Mouse (Mus musculus): ENCODE results near the gene Cep131.
A peak's percentile ranks its signal among the peaks of the same experiment; 100 is the strongest.

The Cep131 gene

DNA sequence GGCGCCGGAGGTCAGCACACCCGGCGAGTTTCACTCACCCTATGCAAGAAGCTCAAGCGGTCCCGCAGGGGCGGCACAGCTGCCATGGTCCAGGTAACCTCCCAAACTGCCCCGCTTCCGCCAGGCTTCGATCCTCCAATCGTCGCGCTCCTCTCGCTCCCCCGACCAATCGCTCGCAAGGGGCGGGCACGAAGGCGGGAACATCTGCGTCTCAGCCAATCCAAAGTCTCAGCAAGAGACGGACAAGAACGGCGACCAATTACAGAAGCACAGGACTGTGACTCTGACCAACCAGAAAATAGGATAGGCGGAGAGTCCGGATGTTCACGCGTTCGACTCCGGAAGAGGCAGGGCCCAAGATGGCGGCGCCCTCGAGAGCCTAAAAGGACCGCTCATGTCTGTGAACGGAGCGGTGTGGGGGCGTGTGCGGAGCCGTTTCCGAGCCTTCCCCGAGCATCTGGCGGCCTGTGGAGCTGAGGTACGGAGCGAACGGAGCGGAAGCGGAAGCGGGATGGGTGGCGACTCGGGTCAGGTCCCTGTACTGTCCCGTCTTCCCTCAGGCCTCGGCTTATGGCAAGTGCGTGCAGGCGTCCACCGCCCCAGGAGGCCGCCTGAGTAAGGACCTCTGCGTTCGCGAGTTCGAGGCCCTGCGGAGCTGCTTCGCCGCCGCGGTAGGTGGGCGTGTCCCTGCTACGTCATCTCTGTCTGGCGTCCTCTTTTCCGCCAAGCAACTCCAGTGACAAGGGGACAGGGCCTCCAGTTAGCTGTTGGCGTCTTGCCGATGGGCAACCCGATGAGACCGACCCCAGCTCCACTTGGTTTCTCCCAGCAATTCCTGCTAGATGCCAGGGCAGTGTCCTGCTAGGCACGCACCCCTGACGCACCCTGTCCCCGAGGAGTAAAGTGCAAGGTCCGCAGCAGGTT, 12.2 kb upstream of the Cep131 start, which contains the start of the genes Tepsin and Ndufaf8:
TSS of gene Tepsin (minus strand) at position 144 of the 924 bp plus-strand sequence.
TSS of gene Ndufaf8 (plus strand) at position 341 of the 924 bp plus-strand sequence.
- peak; percentile 99 for DNase-seq (ENCODE audit: low read depth, low spot score)

DNA sequence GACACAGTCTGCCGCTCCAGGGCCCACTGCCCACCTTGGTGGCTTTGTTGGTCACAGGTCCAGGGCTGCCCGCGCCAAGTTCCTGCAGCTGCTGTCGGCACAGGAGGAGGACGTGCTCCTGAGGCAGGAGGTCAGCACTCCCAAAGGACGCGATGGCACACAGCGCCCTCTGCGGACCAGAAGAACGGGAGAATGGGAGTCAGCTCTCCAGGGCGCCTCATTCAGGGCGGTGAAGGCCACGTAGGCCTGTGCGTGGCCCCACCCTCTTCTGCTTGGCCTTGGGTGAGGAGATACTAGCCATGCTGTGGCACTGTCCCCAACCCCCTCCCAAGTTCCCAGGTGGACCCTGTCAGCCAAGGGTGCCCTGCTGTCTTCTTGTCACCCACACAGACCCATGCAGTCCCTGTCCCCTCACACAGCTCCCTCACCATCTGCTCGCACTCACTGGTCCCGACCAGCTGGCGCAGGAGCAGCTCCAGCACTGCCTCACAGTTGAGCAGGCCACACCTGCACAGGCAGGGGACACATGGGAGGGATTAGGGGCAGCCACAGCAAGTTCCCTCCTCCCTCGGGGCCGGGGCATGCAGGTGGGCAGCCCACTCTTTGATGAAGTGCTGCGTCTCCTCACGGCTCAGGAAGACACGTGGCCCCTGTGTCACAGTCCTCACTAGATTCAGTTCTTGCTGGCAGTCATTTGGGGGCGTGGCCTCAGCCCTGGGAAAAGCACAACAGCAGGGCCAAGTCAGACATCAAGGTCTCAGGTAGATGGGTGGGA, 6.4 kb upstream of the Cep131 start:
- DNase-seq (ENCODE audit: low read depth, low spot score), result no peak

DNA sequence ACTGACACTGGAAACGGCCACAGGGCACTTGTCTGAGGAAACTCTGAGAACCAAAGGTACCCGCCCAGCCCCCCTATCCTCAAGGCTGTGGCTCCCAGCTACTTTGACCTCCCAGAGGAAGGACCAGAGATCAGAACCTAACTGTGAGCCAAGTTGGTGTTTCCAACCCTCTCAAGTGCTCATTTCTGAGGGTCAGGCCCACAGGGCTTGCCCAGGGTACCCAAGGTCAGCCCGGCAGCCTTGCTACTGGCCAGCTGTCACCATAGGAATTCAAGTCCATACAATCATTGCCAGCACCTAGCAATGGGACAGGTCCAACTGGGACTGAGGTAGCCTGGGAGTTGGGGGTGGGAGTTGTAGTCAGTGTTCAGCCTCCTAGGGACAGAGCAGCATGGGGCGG, 4.0 kb upstream of the Cep131 start:
- no peak for DNase-seq (ENCODE audit: low read depth, low spot score)

DNA sequence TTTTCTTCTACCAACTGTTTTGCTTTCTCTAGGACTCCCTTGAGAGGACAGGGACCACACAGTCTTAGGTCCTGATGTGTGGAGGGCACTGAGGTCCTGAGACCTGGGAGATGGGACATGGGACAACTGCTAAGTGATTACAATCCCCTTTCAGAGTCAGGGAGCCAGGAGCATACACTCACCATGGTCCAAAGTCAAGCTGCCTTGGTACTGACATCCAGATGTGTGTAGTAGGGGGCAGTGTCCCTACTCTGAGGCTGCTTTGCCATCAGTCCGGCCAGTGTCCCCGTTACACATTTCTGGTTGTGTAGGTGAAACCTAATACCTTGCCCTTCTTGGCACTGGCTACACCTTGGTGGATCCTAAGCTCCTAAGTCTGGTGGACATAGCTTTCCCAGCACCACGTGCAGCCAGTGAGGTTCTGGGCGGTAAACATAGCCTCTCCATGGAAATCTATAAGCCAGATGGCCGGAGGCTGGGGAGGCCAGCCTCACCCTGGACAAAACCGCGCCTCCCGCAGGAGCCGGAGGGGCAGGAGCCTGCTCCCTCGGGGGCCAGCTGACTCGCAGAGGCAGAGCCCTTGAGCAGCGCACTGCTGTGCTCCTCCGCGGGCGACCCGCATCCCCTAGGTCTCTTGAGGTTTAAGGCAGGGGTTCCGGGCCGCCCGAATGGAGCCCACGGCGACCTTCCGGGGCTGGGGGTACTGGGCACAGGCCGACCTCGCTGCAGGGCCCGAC, 568 bp downstream of the Cep131 start:
- DNase-seq (ENCODE audit: low read depth, low spot score), result no peak

DNA sequence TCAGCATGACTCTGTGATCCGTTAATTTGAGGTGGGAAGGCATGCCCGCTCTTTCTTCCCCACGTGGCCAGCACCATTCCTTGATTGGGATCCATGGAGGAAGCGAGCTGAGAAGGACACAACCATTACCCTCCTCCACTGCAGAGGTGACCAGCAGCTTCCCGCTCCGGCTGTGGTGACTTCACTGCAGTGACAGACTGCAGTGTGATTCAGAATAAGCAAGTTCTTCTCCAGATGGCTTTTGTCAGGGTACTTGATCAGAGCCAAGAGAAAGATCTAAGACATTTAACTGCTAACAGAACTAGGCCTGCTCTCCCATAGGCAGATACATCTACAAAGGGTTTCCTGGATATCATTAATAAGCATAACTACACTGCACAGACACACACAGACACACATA, 6.3 kb downstream of the Cep131 start:
- no peak for DNase-seq (ENCODE audit: low read depth, low spot score)

DNA sequence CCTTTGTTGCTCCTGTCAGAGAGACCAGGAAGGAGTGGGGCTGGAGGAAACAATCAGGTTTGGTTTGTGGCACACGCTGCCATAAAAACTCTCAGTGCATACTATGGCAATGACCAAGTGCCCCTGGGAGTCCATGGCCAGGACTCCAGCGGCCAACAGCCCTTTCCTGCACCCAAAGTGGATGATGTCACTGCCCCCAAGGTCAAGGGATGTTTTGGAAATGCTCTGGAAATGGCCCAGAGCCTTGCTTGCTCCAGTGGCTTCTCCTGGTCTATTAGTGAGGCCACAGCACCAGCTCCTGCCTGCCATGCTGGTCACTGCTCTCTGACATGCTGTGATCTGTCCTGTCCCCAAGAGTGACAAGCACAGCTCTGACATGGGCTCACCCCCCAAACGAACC, 10.4 kb downstream of the Cep131 start:
- DNase-seq (ENCODE audit: low read depth, low spot score), result no peak

DNA sequence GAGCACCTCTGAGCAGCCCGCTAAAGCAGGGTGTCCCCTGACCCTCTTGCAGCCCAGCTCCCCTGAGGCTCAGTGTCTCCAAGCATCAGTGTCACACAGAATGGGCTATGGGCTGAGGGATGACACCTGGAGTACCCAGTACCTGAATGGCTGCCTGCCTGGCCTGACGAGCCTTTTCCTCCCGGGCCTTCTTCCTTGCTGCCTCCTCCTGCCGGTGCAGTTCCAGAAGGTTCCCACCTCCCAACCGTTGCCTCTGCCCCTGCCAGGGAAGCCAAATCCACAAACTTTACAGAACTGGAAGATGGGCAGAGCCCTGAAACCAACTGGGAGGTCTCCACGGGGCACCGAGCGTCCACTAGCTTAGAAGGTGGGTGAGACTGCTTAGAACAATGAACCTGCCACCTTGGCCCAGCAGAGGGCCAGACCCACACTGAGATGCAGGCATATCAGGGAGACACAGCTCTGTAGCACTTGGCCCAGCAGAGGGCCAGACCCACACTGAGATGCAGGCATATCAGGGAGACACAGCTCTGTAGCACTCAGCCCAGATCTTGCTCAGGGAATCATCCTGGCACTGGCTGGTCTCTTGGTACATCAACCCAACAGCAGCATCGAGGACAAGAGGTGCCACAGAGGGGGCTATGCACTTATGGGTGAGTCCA, 13.5 kb downstream of the Cep131 start:
- no peak for DNase-seq (ENCODE audit: low read depth, low spot score)

DNA sequence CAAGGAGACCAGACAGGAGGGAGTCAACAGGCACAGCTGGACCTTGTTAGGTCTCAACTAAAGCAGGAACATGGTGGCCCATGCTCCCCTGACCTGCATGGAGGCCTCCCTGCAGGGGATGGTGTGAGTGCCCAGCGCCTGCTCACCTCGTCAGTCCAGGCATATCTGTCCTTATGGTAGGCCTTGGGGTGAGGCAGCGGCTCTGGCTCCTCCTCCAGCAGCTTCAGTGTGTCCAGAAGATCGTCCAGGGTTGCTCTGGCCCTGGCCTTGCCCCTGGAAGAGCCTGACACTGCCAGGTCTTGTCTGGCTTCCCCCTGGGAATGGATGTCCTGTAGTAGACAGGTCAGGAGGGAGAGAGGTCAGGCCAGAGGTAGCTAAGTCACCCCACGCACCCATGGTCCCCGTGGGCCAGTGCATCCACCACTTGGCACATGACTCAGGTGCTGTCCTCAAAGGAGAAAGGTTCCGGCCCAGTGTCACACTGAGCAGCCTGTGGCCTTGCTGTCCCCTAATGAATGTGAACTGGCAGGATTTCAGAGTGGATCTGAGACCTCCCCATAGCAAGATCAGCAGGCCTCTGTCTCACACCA, 14.8 kb downstream of the Cep131 start:
- DNase-seq (ENCODE audit: low read depth, low spot score), result no peak

DNA sequence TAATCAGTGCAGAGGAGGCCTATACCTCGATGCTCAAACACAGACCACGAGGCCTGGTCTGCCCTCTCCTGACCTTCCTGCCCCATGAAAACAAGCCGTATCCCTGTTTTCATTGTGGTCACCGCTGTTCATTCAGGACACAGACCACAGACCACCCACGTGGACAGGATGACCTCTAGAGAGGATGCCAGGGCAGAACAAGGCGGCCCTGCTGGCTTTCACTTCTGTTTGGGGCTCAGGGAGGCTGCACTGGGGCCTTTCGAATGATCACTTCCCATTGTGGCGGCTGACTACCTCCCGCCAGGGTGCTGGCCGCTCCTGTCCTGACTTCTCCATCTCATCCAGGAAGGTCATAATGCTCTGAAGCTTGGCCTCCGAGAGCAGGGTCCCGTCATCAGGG, 15.6 kb downstream of the Cep131 start:
- no peak for DNase-seq (ENCODE audit: low read depth, low spot score)

DNA sequence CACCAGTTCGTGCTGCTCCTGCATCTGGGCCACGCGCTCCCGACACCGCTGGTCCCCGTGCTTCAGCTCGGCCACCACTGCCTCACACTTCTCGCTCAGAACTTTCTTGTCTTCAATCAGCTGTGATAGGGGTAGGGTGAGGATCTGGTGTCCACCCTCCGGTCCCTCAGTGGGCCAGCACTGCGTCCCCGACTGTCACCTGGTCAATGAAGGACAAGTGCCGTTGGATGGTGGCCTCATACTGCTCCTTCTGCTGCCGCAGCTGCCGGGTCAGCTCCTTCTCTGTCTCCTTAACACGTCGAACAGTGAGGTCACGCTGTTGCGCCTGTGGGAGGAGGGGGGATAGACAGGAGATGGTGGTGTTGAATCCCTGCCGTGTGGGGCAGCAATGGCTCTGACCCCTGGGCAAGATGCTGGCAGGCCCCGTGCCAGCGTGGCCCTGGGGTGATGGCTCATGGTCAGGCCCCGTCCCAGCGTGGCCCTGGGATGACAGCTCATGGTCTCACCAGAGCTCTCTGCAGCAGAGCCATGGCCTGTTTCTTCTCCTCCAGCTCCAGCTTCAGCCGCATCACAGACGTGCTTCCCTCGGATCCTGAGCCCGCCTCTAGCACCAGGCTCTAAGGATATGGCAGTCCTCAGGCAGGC, 16.2 kb downstream of the Cep131 start:
- no peak for DNase-seq (ENCODE audit: low read depth, low spot score)

DNA sequence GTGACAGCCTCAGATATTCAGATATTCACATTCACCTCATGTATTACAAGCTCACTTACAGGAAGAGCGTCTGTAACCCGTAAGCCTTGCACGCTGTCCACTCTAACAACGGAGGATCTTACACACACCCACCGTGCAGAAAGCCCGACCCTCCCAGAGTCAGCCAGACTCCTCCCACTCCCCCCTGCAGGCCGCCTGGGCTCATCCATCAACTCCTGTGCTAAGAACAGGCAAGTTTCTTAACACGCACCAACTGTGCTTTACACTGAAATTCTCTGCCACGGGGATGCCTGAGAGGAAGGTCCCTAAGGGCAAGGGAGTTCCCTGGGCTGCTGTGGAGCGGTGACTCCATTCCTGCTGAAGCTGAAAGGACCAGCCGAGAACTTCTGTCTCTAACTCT, 17.4 kb downstream of the Cep131 start:
- no peak for DNase-seq (ENCODE audit: low read depth, low spot score)

DNA sequence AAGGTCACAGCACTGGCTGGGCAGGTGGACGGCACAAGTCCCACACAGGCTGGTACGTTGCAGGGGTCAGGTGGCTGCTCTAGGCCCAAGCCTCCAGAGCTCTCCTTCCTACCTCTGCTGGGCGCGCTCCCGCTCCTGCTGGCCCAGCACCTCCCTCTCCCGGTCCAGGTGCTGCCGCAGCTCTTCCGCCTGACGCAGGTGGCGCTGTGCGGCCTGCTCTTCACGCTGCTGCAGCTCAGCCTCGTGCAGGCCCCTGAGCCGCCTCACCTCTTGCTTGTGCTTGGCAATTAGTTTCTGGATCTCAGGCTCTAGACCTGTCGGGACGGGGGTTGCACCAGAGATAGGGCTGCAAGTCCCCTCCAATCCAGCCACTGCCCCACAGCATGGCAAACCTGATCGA, 18.8 kb downstream of the Cep131 start:
- peak; percentile 57 for DNase-seq (ENCODE audit: low read depth, low spot score)

DNA sequence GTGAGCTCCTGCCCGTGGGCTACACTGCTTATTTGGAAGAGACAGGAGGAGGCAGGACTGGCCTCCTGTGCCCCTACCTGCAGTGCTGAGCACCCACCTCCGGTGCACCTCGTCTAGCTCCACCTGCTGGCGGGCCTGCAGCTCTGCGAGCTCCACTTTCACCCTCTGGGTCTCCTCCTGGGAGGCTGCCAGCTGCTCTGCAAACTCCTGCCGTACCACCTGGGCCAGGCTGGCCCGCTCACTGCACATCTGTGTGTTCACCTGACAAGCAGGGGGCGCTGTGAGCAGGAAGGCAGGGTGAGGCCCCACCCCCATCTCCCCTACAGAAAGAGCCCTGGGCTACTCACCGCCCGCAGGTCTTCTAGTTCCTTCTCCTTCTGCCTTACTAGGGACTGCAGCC, 21.3 kb downstream of the Cep131 start:
- DNase-seq (ENCODE audit: low read depth, low spot score), result peak; percentile 95

DNA sequence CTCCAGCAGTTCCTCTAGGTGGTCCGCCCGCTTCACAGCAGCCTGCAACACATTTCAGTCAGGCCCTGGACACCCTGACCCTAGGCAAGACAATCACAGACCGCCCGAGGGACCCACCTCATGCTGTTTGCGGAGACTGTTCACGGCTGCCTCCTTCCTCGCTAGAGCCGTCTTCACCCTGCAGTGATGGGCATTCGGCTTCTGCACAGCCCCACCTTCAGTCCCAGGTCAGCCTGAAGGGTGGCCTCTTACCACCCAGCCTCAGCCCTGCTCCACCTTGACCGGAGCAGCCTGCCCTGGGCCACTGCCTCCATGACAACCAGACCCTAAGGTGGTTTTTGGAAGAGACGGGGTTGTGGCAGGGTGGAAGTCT, 22.0 kb downstream of the Cep131 start:
- no peak for DNase-seq (ENCODE audit: low read depth, low spot score)

DNA sequence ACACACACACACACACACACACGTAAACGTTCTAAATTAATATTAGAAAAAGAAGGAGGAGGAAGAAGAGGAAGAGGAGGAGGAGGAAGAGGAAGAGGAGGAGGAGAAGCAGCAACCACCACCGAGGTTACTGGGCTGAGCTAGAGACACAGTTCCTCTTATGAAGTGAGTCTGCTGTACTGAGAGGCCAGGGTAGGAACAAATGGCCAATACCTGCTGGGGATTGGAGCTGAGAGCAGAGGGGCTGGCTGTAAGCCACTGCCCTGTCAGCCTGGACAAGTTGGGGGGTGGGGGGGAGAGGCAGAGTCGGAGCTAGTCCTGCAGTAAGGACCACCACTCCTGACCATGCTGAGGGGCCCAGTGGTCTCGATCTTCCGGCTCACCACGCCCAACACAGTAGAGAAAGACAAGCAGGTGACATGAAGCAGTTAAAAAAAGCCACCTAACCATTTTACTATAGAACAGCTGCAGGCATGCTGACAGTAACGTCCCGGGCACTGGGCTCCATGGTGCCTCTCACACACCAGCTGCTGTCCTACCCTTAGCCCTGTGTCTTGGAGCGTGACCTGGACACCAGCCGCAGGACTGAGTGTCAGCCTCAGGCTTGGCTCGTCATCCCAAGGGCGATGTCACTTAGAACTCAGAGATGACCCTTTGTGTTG, 22.5 kb downstream of the Cep131 start:
- no peak for DNase-seq (ENCODE audit: low read depth, low spot score)

DNA sequence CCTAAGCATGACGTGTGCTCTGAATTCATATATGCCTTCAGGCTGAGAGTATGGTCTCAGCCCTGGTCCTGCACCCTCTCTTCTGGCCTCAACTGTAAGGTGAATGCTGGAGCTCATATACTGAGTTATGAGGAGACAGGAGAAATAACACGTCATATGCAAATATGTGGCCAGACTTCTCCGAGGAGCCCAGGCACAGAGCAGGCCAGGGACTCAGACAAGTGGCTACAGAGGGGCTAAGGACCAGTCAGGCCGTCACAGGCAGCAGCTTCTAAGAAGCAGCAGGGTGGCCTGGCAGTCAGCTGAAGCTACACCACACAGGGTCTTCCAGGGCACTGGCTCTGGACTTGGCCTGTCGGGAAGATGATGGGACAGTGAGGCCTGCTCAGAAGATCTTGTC, 23.3 kb downstream of the Cep131 start:
- no peak for DNase-seq (ENCODE audit: low read depth, low spot score)

DNA sequence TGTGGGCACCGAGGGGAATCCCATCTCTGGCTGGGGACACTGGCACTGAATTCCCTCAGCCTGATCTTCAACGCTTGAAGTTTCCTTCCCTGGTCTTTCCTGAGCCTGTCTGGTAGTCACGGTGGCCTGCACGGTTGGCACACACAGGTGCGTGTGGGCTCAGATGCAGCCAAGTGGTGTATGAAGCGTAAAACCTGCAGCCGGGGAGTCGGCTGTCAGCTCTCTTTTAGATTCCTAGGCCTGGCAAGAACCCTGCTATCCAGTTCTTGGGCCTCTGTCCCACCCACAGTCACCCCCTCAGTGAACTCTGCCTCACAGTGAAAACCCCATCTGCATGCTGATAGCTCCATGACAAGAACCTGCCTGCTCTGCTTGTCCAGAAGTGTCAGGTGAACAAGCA, 26.0 kb downstream of the Cep131 start:
- no peak for DNase-seq (ENCODE audit: low read depth, low spot score)

DNA sequence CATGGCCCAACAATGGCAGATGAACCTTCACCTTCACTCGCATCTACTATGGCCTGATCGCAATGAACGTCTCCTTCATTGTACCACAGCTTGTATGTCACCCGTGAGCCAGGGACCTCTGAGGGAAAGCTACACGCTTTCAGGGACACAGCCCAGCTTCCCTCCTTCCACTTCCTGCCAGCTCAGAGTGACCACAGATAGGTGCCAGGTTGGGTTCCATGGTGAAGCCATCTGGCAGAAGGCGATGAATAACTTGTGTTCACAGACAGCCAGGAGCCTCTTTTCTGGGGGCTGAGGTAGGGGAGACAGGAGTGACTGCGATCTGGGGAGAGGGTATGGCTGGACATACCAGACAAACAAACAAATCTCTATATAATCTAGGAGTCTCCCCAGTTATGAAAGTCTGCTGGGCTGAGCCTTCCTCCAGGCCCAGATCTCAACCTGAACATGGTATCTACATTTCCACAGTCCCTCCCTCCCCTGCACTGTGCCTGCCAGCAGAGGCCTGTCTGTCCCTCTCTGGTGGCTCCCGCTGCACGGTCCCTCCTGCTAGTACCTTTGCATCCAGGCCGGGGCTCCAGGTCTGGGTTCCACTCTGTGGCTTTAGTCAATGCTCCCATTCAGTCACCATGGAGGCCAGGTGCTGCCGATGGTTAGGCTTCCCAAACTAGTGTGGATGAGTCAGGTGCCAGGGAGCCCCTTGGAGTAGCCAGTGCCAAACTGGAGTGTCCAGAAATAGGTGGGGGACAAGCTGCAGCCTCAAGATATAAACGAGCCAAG, 30.5 kb downstream of the Cep131 start:
- DNase-seq (ENCODE audit: low read depth, low spot score), result no peak

DNA sequence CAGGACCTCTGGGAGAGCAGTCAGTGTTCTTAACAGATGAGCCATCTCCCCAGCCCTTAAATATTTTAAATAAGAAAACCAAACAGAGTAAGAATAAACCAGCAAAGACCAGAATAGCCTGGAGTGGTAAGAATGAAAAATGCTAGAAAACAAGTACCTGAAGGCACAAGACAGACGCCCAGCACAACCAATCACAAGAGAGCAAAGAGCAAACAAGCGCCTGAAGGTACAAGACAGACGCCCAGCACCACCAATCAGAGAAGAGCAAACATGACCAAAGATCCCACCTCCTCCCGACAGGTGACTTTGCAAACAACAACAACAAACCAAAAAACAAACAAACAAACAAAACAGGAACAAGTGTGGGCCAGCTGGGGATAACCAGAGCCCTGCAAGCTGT, 32.8 kb downstream of the Cep131 start:
- no peak for DNase-seq (ENCODE audit: low read depth, low spot score)

All from WW6 (cell line).